Mouse (Mus musculus): Measurements from ENCODE around the gene Rpp25l. TPM values are rescaled to one million over a fixed set of nuclear protein-coding genes. Genes with fewer than 3 reads are reported as not detected.
"Not testable (repeated sequence)": the region's sequence is repeated elsewhere in the genome, so short reads cannot be mapped to it uniquely, and the experiment has no call there.

Rpp25l gene
- total RNA-seq, 1 experiment from 2014 or later = 14.4 TPM

GRCm38 (mm10) chr4:41702226-41702625, 11.1 kb downstream of the Rpp25l start:
- ATAC-seq (ENCODE audit: extremely low read depth, insufficient number of reproducible peaks, low FRiP score, poor library complexity, severe bottlenecking) = not testable (repeated sequence)

GRCm38 (mm10) chr4:41700224-41700623, 13.1 kb downstream of the Rpp25l start:
- ATAC-seq (ENCODE audit: extremely low read depth, insufficient number of reproducible peaks, low FRiP score, poor library complexity, severe bottlenecking) = not testable (repeated sequence)

GRCm38 (mm10) chr4:41699783-41700182, 13.6 kb downstream of the Rpp25l start, which contains the start of gene Il11ra1:
Il11ra1 (plus strand) TSS chr4:41699989.
- ATAC-seq (ENCODE audit: extremely low read depth, insufficient number of reproducible peaks, low FRiP score, poor library complexity, severe bottlenecking) = not testable (repeated sequence)

- not testable (repeated sequence) for ATAC-seq (ENCODE audit: extremely low read depth, insufficient number of reproducible peaks, low FRiP score, poor library complexity, severe bottlenecking)
These were observed 14.8 kb downstream of the Rpp25l start for GRCm38 (mm10) chr4:41698421-41699016.

GRCm38 (mm10) chr4:41696930-41697841, 16.1 kb downstream of the Rpp25l start, which contains the start of gene Cntfr:
Cntfr (minus strand) TSS chr4:41697089.
- ATAC-seq (ENCODE audit: extremely low read depth, insufficient number of reproducible peaks, low FRiP score, poor library complexity, severe bottlenecking) = not testable (repeated sequence)

- not testable (repeated sequence) for ATAC-seq (ENCODE audit: extremely low read depth, insufficient number of reproducible peaks, low FRiP score, poor library complexity, severe bottlenecking)
These were observed 16.9 kb downstream of the Rpp25l start for GRCm38 (mm10) chr4:41696452-41696851.

- not testable (repeated sequence) for ATAC-seq (ENCODE audit: extremely low read depth, insufficient number of reproducible peaks, low FRiP score, poor library complexity, severe bottlenecking)
These were observed 17.5 kb downstream of the Rpp25l start for GRCm38 (mm10) chr4:41695800-41696199.

- not testable (repeated sequence) for ATAC-seq (ENCODE audit: extremely low read depth, insufficient number of reproducible peaks, low FRiP score, poor library complexity, severe bottlenecking)
These were observed 19.8 kb downstream of the Rpp25l start for GRCm38 (mm10) chr4:41693511-41693910.

GRCm38 (mm10) chr4:41690014-41690413, 23.3 kb downstream of the Rpp25l start:
- ATAC-seq (ENCODE audit: extremely low read depth, insufficient number of reproducible peaks, low FRiP score, poor library complexity, severe bottlenecking) = not testable (repeated sequence)

GRCm38 (mm10) chr4:41688562-41688961, 24.8 kb downstream of the Rpp25l start:
- not testable (repeated sequence) for ATAC-seq (ENCODE audit: extremely low read depth, insufficient number of reproducible peaks, low FRiP score, poor library complexity, severe bottlenecking)

GRCm38 (mm10) chr4:41685882-41686492, 27.3 kb downstream of the Rpp25l start:
- not testable (repeated sequence) for ATAC-seq (ENCODE audit: extremely low read depth, insufficient number of reproducible peaks, low FRiP score, poor library complexity, severe bottlenecking)

- not testable (repeated sequence) for ATAC-seq (ENCODE audit: extremely low read depth, insufficient number of reproducible peaks, low FRiP score, poor library complexity, severe bottlenecking)
These were observed 28.3 kb downstream of the Rpp25l start for GRCm38 (mm10) chr4:41684931-41685453.

GRCm38 (mm10) chr4:41684131-41684930, 29.0 kb downstream of the Rpp25l start:
- ATAC-seq (ENCODE audit: extremely low read depth, insufficient number of reproducible peaks, low FRiP score, poor library complexity, severe bottlenecking) = not testable (repeated sequence)

GRCm38 (mm10) chr4:41683303-41683702, 30.0 kb downstream of the Rpp25l start:
- not testable (repeated sequence) for ATAC-seq (ENCODE audit: extremely low read depth, insufficient number of reproducible peaks, low FRiP score, poor library complexity, severe bottlenecking)

- no peak for ATAC-seq (ENCODE audit: extremely low read depth, insufficient number of reproducible peaks, low FRiP score, poor library complexity, severe bottlenecking)
These were observed 30.5 kb downstream of the Rpp25l start for GRCm38 (mm10) chr4:41682789-41683188.

GRCm38 (mm10) chr4:41681947-41682346, 31.4 kb downstream of the Rpp25l start:
- no peak for ATAC-seq (ENCODE audit: extremely low read depth, insufficient number of reproducible peaks, low FRiP score, poor library complexity, severe bottlenecking)

GRCm38 (mm10) chr4:41681176-41681575, 32.2 kb downstream of the Rpp25l start:
- ATAC-seq (ENCODE audit: extremely low read depth, insufficient number of reproducible peaks, low FRiP score, poor library complexity, severe bottlenecking) = no peak

- no peak for ATAC-seq (ENCODE audit: extremely low read depth, insufficient number of reproducible peaks, low FRiP score, poor library complexity, severe bottlenecking)
These were observed 34.0 kb downstream of the Rpp25l start for GRCm38 (mm10) chr4:41679291-41679690.
